Comparison of ENCODE assay signal across 13 mouse cellular contexts in genomic region chr9:61857817-61858216, GRCm38 (mm10).
"Had no signal": no experiment of that assay in that cellular context is flagged by ENCODE, and none has a peak within 500 bp of the region (broad histone marks: within the 10 kb centered on the region; RNA-seq: fewer than 3 reads in every experiment).

No protein-coding gene starts in this region.

- H3K27ac ChIP-seq: kidney, embryonic 15.5 days; left cerebral cortex, adult 2 months; liver, embryonic 13.5 days; macrophage had no signal

- H3K36me3 ChIP-seq: kidney, embryonic 15.5 days; liver, embryonic 13.5 days had no signal

- H3K4me2 ChIP-seq: kidney, embryonic 15.5 days; liver, embryonic 13.5 days had no signal

- H3K4me3 ChIP-seq: kidney, embryonic 15.5 days; left cerebral cortex, adult 2 months; liver, embryonic 13.5 days had no signal

- H3K9me3 ChIP-seq: kidney, embryonic 15.5 days; liver, embryonic 13.5 days had no signal

- ATAC-seq: intestine, embryonic 16.5 days; liver, postnatal 0 days; lung, postnatal 0 days had no signal

- H3K4me1 ChIP-seq: liver, embryonic 13.5 days had no signal

- DNase-seq: kidney, adult 2 months; kidney, postnatal 14 days; liver; liver, embryonic 13.5 days; liver, postnatal 0 days; right cerebral cortex, postnatal 14 days; thymus, adult 18-20 months; thymus, postnatal 14 days had no signal

- H3K9ac ChIP-seq: kidney, embryonic 15.5 days; liver, embryonic 13.5 days; liver, postnatal 0 days had no signal
